Mouse (Mus musculus) urinary bladder, postnatal 25 days (tissue): ENCODE results near the gene Zfp282.
A peak's percentile ranks its signal among the peaks of the same experiment; 100 is the strongest.
"Not testable (repeated sequence)": the region's sequence is repeated elsewhere in the genome, so short reads cannot be mapped to it uniquely, and the experiment has no call there.

ENCODE experiments used
- DNase-seq: peaks from one replicate; pipeline ENCODE4 v3.0.0; 2022; ENCODE audit warnings: low spot score

Gene Zfp282

GRCm38 (mm10) chr6:47877058-47877457 is at the start of gene Zfp282:
Zfp282 (plus strand) TSS chr6:47877204.
- DNase-seq, result no peak

DNA sequence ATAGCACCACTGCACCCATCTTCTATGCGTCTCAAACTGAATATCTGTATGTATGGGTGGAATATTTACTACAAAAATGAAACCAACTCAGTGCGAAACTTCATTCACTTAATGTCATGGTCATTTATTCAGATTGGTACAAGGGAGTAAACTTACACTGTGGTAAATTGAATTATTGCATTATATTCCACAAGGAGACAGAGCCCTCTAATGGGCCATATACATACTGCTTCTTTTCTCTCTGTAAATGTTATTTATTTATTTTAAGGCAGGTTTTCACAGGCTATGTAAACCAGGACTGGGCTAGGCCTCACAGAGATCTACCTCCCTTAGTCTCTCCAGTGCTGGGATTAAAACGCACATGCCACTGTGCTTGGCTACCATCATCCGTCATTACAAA is 49.5 kb upstream of the Zfp282 start:
- DNase-seq, result no peak

DNA sequence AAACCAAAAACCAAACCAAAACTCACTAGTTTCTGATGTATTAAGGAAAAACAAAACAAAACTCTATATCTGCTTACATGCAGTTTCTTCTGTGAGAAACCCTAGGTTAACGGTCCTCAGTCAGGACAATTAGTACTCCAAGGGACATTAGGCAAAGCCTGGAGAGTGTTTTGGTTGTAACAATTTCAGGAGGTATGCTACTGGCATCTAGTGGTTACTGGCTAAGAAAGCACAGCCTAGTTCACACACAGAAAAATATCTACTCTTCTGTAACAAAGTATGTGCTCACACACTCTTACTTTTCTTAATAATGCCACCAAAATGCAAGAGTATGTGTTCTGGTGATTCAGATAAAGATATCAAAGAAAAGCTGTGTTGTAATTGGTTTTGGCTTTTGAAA is 48.1 kb upstream of the Zfp282 start:
- no peak for DNase-seq

DNA sequence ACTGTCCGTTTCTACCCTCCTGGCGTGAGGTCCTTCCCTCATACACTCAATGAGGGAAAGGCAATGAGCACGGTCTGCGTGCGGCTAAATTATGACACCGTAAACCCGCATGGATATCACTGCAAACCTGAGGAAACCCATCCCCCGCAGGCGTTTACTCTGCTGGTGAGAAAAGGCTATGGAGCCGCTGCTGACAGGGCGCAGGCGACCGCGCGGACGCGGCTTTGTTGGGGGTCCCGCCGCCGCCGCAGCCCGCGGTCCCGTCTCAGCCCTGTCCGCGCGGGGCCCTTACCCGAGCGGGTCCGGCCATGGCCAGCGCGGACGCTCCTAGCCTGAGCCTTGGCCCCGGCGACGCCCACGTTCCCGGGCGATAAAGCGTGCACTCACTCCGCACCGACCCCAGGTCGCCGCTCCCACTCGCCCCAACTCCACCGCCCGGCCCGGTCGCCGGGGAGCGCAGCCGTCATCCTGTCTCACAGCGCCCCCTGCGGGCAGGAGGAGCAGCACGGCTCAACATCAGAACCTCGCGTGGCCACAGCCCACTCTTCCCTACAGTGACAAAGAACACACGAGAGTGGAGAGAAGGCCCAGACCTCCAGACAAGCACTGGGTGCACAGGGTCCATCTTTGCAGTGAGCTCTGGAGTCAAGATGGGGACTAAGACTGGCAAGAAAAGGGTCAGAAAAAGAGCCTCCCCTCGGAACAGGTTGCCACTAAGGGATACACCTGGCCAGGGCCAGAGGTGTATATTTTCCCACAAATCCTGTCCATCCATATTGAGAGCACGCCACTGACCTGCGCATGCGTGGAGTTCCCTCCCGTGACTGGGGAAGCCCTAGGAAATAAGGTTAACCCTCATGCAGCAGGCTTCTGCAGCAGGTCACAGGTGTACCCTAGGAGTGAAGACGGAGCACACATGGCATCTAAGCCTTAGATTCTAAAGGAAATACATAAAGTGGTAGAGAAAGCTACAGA is 46.6 kb upstream of the Zfp282 start, which contains the start of gene Zfp786:
Gene Zfp786, minus strand, starts transcription at position 764 of the 975 bp plus-strand sequence.
- peak; percentile 97 for DNase-seq

DNA sequence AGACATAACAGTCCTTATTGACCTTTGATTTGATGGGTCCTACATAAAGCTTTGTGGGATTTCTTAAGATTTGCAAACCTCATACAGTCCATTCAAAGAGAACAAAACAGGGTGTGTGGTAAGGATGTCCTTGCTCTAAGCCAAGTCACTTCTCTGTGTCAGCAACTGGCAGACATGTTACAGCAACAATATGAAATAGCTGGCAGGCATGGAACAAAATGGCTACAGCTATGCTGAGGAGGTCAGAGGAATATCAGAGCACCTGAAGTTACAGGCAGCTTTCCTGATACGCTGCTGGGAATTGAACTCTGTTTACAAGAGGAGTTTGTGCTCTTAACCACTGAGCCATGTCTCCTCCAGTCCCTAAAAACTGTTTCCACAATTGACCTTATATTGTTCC is 44.8 kb upstream of the Zfp282 start:
- no peak for DNase-seq

DNA sequence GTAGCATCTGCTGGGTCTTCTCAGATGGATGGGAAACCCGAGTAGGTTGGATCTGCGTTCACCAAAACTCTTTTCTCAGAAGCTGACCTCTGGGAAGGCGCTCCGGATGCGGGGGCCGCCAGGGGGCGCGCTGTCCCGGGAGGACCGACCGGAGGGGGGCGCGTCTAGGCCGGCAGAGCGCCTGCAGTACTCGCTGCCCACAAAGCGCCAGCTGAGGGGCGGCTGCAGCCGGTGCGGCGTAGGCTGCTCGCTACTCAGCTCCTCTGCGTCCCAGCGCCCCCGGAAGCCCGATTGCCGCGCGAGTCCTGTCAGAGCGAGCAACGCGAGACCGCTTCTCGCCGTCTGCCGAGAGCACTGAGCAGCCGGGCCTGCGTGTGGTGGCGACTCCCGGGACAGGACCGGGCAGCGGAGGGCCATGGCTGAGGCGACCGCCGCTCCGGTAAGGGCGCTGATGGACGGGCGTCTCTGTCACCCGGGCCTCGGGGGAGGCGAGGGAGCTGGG is 41.5 kb upstream of the Zfp282 start, which contains the start of gene Zfp398:
Gene Zfp398, plus strand, starts transcription at position 180 of the 502 bp plus-strand sequence.
- DNase-seq, result peak; percentile 98

DNA sequence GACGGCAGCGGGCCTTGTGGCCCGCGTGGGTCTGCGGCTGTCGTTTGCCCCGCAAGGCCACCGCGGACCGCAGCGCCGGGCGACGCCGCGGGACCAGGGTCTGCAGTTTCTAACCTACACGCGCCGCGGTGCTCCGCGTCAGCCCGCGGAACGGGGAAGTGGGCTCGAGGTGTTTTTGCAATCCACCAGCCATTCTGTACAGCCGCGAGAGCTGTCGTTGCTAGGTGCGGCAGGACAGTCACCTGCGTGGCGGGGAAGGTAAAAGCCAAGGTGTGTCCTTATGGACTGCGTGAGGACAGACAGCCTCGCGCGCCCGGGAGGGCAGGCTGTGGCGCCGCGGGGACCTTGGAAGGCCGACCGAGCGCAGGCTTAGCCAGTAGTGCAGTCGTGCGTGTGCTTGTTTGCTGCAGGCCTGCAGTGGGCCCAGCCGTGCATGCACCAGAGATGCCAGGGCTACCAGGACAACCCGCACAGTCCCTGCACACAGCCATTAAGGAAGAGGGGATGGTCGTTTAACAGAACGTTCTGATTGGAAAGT is 41.0 kb upstream of the Zfp282 start:
- DNase-seq, result peak; percentile 31

- DNase-seq, result no peak
Measured at GRCm38 (mm10) chr6:47837630-47838029, 39.4 kb upstream of the Zfp282 start.

GRCm38 (mm10) chr6:47841077-47841476 is 35.9 kb upstream of the Zfp282 start:
- DNase-seq, result no peak

- no peak for DNase-seq
Measured at GRCm38 (mm10) chr6:47841831-47842230, 35.2 kb upstream of the Zfp282 start.

GRCm38 (mm10) chr6:47842337-47842736 is 34.7 kb upstream of the Zfp282 start:
- DNase-seq, result no peak

GRCm38 (mm10) chr6:47845779-47846178 is 31.2 kb upstream of the Zfp282 start:
- DNase-seq, result no peak

GRCm38 (mm10) chr6:47857241-47857640 is 19.8 kb upstream of the Zfp282 start:
- DNase-seq, result no peak

DNA sequence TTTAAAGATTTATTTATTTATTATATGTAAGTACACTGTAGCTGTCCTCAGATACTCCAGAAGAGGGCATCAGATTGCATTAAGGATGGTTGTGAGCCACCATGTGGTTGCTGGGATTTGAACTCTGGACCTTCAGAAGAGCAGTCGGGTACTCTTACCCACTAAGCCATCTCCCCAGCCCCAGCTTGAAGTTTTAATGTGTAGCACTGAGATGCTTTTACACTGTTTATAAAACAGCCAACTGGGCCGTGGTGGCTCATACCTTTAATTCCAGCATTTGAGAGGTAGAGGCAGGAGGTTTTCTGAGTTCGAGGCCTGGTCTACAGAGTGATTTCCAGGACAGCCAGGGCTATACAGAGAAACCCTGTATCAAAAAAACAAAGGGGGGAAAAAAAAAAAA is 19.3 kb upstream of the Zfp282 start:
- not testable (repeated sequence) for DNase-seq

- no peak for DNase-seq
Measured at GRCm38 (mm10) chr6:47872266-47872665, 4.7 kb upstream of the Zfp282 start.

DNA sequence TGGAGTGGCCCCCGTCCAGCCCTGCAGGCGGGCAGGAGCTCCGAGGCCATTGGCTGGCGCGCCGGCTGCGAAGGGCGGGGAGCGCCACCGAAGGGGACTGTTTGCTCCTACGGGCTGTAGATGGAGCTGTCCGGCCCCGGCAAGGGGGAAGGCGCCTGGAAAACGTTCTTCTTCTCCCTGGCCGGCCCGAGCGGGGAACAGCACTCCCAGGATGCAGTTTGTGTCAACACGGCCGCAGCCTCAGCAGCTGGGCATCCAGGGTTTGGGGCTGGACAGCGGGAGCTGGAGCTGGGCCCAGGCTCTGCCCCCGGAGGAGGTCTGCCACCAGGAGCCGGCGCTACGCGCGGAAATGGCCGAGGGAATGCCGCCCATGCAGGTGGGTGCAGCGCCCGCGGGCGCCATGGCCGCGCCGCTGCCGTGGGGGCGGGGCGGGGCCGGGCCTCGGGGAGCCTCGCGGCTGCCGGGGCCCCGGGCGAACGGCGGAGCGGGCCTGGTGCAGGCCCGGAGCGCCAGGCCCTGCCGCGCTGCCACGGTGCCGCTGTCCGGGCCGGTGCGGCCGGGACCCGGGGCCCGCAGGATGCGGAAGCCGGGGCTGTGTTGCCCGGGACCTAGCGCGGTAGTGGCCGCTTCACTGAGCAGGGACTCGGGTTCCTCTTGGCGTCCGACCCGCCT is 593 bp downstream of the Zfp282 start:
- peak; percentile 82 for DNase-seq

DNA sequence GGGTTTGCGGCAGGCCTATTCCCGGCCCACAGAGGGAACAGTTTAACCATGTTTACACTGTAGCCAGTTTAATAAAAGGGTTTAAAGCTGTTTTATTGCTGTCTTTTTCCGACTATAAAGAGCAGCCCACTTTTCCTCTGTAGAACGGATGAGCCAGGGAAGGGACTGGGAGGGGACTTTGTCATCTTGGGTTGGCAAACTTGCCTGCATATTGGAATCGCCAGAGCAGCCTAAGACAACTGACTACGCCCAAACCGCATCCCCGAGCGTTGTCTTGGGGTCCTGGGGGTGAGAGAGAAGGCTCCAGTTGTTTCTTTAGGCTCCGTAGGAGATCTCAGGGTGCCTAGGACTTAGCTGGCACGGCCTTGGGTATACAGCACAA is 1.1 kb downstream of the Zfp282 start:
- no peak for DNase-seq

DNA sequence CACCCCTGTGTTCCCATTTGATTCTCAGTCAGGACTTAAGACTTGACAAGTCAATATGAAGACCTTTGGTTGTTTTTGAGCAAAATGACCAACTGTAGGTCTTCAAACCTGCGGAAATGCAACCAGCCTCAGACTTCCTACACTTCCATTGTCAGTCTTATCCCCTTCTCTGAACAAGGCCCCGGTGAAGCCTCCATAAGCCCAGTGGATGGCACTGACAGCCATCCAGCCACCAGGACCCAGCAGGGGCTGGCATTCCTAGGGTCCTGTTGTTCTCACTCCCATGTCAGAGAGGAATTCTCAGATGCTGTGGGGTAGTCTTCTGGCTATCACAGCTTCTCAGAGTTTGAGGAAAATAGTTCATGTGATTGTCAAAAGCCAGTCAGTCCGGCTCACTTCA is 1.6 kb downstream of the Zfp282 start:
- DNase-seq, result no peak

- no peak for DNase-seq
Measured at GRCm38 (mm10) chr6:47879049-47879716, 2.2 kb downstream of the Zfp282 start.

GRCm38 (mm10) chr6:47880166-47880565 is 3.2 kb downstream of the Zfp282 start:
- peak; percentile 57 for DNase-seq

DNA sequence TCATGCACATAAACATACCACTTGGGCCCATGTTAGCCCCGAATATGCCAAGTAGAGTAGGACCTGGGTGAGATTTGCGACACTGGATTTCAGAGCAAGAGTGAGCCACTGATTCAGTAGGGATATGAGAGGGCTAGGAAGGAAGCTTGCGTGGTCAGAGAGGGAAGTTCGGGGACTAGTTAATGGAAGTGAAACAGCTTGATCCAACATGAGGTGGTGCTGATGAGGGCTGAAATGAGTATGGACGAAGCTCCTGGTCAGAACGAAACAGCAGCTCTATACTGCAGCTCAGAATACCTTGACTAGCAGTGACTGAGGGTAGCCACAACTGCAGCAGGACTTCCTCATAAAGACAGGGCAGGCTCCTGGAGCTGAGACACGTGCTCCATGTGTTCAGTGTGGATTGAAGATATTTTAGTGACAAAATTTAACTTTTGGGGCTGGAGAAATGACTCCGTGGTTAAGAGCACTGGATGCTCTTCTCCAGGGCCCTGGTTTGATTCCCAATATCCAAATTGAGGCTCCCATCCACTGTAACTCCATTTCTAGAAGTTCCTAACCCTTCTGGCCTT is 11.9 kb downstream of the Zfp282 start:
- DNase-seq, result no peak

DNA sequence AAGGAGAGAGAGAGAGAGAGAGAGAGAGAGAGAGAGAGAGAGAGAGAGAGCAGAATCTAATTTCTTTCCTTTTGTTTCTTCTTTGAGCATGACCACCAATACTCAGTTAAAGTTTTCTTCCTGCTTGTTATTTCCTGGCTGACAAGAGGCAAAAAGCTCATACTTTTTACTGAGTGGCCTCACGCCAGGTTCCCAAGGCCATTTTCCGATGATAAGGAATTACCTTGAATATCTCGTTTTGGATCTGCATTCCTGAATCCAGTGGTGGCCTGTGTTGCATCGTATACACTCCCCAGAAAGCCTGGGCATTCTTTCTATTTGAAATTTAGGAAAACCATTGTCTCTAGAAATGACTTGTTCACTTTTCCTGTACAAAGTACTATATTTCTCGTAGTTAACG is 22.4 kb downstream of the Zfp282 start:
- DNase-seq, result no peak
